Mouse (Mus musculus) ovary, postnatal 36 days (tissue): Measurements from ENCODE around the gene Rpl32.
A peak's percentile ranks its signal among the peaks of the same experiment; 100 is the strongest.

Source experiments
- DNase-seq: peaks from one replicate; pipeline ENCODE4 v3.0.0; 2022; ENCODE audit warnings: low spot score, mixed read lengths

Rpl32 gene

GRCm38 (mm10) chr6:115815041-115815440 lies 6.5 kb upstream of the Rpl32 start:
- no peak for DNase-seq

GRCm38 (mm10) chr6:115814104-115814503 lies 5.6 kb upstream of the Rpl32 start:
- peak; percentile 63 for DNase-seq

DNA sequence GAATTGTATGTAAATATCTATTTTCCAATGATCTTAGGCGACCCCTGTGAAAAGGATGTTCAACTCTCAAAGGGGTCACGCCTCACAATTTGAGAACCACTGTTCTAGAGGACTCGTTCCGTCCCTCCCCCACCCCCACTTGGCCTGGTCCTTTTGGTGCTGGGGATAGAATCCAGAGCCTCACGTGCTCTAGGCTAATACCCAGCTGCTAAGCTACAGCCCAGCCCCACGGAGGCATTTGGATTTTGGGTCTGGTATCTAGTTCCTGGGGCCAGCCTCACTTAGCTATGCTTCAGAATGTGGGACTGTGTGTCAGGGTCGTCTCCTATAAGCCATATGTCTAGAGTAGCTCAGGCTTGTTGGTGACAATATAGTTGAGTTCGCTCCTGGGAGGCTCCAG lies 3.1 kb upstream of the Rpl32 start:
- no peak for DNase-seq

DNA sequence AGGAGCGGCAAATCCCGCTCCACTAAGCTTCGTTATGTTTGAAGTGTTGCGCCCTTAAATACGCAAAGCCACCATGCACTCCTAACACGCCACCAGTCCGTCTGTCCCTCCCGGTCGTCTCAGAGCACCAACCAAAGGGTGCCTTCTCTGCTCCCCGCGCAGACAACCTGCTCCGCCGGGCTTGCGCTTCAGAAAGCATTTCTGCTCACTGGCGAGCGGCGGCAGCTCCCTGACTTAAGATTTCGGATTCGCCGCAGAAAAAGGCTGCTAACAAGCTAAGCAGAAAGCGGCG lies 405 bp downstream of the Rpl32 start:
- no peak for DNase-seq

DNA sequence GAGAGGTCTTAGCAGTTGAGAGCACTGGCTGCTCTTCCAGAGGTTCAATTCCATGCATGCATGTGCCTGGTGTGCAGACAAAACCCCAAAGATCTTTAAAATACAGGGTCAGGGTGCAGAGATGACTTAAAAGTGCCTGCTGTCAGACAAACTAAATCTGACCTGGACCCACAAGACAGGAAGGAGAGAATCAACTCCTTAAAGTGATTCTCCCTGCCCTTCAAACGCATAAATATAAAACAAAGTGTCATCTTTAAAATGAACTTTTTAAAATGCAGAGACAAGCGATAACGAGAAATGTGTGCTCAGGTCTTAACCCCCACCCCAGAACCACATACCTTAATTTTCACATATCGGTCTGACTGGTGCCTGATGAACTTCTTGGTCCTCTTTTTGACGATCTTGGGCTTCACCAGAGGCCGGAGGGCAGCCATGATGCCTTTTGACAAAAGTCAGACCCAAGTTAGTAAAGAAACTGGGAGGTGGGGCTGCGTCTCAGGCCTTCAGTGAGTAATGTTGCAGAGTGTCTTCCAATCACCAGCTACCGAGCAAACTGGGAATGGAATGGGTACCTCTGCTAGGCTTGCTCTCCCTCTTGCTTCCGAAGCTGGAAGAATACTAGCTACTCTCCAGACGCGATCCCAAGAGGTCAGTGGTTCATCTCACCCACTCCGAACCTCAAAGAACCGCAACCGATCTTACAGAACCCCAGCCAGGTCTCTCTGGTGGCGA lies 917 bp downstream of the Rpl32 start:
- no peak for DNase-seq

DNA sequence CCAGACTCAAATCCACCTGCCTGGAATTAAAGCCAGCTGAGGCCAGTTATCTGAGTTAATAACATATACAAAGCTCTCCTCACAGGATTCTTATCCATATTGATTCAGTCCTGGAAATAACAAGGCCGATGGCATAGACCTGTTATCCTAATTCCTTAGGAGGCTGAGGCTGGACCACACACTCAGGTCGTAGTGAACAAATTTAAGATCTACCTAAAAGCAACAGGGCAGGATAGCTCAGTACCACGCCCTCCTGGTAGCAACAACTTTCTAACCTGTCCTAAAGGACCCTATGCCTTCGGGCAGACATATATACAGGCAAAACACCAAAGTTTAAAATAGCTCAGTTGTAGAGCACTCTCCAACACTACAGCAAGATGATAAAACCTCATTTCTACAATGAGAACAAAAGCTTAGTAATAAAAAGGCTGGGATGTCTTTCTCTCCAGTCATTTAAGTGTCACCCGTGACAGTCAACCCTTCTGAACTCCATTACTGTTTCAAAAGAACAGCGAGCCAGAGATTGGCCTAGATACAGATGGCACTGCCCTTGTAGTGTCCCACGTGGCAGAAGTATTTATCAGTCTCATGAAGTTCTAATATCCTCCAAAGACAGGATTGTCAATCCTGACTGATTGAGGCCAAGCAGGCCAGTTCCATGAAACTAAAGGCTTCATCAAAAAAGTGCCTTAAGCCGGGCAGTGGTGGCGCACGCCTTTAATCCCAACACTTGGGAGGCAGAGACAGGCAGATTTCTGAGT lies 3.9 kb downstream of the Rpl32 start:
- no peak for DNase-seq

- peak; percentile 69 for DNase-seq
These were observed 4.8 kb downstream of the Rpl32 start for GRCm38 (mm10) chr6:115803541-115804382.

DNA sequence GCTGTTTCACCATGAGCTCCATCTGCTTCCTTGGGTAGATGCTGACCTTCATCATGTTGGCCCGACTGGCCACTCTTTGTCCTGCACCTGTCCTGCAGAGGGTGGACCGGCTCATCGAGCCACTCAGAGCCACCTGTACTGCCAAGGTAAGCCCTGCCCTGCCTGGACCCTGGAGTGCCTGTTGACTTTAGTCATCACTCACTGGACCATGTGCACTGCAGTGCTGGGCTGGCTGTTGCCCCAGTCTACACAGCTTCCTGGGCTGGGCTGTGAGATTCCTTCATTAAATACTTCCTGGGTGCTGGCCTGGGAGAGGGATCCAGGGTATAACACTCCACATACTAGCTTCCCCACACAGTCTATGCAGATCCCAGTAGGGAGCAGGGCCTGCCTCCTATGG lies 6.7 kb downstream of the Rpl32 start:
- no peak for DNase-seq

DNA sequence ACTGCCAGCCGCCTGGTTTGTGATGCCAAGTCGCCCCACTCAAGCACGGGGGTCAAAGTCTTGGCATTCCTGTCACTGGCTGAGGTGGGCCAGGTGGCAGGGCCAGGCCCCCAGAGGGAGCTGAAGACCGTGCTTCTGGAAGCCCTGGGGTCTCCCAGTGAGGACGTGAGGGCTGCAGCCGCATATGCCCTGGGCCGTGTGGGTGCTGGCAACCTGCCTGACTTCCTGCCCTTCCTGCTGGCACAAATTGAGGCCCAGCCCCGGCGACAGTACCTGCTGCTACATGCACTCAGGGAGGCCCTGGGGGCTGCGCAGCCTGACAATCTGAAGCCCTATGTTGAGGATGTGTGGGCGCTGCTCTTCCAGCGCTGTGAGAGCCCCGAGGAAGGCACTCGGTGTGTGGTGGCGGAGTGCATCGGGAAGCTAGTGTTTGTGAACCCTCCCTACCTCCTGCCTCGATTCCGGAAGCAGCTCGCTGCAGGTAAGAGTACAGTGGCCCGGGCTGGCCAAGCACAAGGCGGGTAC lies 15.8 kb downstream of the Rpl32 start:
- peak; percentile 41 for DNase-seq

DNA sequence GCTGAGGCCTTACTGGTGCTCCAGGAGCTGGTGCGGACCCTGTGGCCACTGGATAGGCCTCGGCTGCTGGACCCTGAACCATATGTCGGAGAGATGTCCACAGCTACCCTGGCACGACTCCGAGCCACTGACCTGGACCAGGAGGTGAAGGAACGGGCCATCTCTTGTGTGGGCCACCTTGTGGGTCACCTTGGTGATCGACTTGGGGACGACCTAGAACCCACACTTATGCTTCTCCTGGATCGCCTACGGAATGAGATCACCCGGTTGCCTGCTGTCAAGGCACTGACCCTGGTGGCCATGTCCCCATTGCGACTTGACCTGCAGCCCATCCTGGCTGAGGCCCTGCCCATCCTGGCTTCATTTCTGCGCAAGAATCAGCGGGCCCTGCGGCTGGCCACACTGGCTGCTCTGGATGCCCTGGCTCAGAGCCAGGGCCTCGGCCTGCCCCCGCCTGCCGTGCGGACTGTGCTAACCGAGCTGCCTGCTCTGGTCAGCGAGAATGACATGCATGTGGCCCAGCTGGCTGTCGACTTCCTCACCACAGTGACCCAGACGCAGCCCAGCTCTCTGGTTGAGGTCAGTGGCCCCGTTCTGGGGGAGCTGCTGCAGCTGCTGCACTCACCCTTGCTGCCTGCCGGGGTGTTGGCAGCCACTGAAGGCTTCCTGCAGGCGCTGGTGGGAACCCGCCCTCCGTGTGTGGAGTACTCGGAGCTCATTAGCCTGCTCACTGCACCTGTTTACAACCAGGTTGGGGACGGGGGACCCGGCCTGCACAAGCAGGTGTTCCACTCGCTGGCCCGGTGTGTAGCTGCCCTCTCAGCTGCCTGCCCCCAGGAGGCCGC lies 16.5 kb downstream of the Rpl32 start:
- peak; percentile 26 for DNase-seq

DNA sequence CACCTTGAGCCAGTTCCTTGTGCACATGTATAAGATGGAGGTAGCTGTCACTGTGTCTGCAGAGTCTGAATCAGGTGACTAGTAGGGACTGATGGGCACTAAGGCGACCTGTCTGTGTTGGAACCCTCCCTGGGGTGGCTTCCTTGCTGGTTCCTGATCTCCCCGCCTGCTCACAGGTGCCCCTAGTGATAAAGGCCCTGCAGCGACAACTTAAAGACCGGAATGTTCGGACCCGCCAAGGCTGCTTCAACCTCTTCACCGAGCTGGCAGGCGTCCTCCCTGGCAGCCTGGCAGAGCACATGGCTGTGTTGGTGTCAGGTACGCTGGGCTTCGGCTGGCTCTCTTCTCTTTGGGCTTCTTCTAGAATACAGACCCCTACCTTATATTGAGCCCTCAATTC lies 17.5 kb downstream of the Rpl32 start:
- DNase-seq, result no peak

- DNase-seq, result no peak
These were observed 25.8 kb downstream of the Rpl32 start for GRCm38 (mm10) chr6:115782781-115783180.

GRCm38 (mm10) chr6:115776363-115776762 lies 32.2 kb downstream of the Rpl32 start:
- DNase-seq, result no peak

DNA sequence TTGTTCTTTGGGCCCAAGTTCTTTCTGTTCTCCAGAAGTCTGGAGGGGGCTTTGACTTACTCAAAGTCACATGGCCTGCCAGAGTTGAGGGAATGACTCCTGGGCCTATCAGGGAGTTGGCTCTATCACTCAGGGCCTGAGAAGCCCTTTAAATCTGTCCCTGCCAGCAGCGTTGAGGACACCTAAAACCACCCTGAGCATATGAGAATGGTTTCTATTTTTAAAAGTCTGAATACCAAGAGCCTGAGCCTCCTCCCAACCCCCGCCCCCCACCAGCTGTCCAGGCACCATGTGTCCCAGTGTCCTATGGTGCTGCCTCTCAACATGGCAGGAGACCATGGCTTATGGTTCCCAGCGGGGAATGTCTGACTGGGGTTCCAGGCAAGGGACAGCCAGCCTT lies 32.7 kb downstream of the Rpl32 start:
- no peak for DNase-seq

DNA sequence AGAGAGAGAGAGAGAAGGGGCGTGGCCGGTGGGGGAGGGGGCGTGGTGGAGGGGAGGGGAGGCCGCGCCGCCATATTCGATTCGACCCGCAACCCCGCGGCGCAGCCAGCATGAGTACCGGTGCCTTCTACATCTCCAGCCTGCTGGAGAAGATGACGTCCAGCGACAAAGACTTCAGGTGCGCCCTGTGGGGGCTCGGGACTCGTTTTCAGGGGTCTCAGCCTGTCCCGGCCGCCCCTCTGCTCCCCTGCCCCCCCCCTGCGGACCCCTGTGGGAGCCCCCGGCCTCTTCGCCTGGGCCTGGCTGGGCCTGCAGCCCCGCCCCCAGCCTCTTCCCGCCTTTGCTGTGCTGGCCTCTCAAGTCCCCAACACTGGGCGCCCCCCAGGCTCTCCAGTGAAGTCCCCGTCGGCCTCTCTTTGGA lies 34.0 kb downstream of the Rpl32 start, which contains the start of gene Cand2:
Gene Cand2 (plus strand): TSS at position 38 of the 421 bp plus-strand sequence.
- peak; percentile 64 for DNase-seq

- peak; percentile 43 for DNase-seq
These were observed 34.6 kb downstream of the Rpl32 start for GRCm38 (mm10) chr6:115773966-115774413.

- DNase-seq, result no peak
These were observed 35.9 kb downstream of the Rpl32 start for GRCm38 (mm10) chr6:115772604-115773003.

GRCm38 (mm10) chr6:115772201-115772600 lies 36.3 kb downstream of the Rpl32 start:
- DNase-seq, result no peak

DNA sequence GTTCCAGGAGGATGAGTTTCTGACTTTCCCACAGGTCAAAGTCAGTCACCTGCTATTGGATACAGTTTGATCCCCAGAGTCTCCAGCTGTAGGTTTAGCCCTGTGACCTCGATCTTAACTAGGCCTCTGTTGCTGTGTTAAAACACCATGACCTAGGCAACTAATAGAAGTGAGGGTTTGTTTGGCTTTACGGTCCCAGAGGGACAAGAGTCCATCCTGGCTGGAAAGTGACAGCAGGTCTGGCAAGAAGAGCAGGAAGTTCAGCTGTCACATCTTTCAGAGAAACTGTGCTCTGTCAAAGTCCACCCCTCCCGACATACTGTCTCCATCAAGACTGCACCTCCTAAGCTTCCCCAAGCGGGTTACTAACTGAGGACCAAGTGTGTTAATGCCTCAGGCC lies 37.7 kb downstream of the Rpl32 start:
- DNase-seq, result no peak

- DNase-seq, result no peak
These were observed 38.4 kb downstream of the Rpl32 start for GRCm38 (mm10) chr6:115770059-115770670.

DNA sequence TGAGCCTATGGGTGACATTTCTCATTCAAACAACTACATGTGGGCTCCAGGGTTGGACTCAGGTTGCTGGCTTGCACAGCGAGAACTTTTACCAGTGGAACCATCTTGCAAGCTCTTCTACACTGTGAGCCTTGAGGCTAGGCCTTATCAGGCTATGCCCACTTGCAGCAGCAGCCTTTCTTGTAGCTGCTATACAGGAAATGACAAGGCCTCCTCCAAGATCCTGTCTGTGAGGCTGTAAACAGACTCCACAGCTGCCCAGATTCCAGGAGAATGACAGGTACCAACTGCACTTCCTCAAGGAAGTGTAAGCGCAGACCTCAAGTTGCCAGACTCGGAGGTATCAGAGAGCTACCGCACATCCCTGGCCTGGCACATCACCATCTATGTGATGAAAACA lies 40.3 kb downstream of the Rpl32 start:
- DNase-seq, result no peak
